Mouse (Mus musculus) limb, embryonic 13.5 days (tissue): Measurements from ENCODE around the gene Tshr. TPM values are rescaled to one million over a fixed set of nuclear protein-coding genes. Genes with fewer than 3 reads are reported as not detected.
A peak's percentile ranks its signal among the peaks of the same experiment; 100 is the strongest.
"Not testable (repeated sequence)": the region's sequence is repeated elsewhere in the genome, so short reads cannot be mapped to it uniquely, and the experiment has no call there.

ENCODE experiments used
- ATAC-seq: fragments of 200-750 bp; cut with Nextera tagmentation; 2 replicates; pipeline ENCODE4 v1.8.0; 2017; ENCODE audit warnings: low read depth, moderate number of reproducible peaks, moderate TSS enrichment; ENCODE audit not compliant: low FRiP score
- H3K27ac ChIP-seq: fragments of 300-500 bp; sonication (generic); 2 replicates; pipeline ENCODE4 v1.5.1; 2015; ENCODE audit warnings: inconsistent platforms, mild to moderate bottlenecking, moderate library complexity
- H3K27me3 ChIP-seq: fragments of 300-500 bp; sonication (generic); 2 replicates; pipeline ENCODE4 v1.6.1; 2015; ENCODE audit warnings: mild to moderate bottlenecking, inconsistent platforms
- H3K36me3 ChIP-seq: fragments of 300-500 bp; sonication (generic); 2 replicates; pipeline ENCODE4 v1.6.1; 2015; ENCODE audit warnings: inconsistent platforms, mild to moderate bottlenecking, moderate library complexity
- H3K4me1 ChIP-seq: fragments of 300-500 bp; sonication (generic); 2 replicates; pipeline ENCODE4 v1.6.1; 2015; ENCODE audit warnings: inconsistent platforms
- H3K4me2 ChIP-seq: fragments of 300-500 bp; sonication (generic); replicated peaks from 2 replicates; pipeline ENCODE4 v1.6.1; 2015; ENCODE audit warnings: inconsistent platforms, mild to moderate bottlenecking, moderate library complexity
- H3K4me3 ChIP-seq: fragments of 300-500 bp; sonication (generic); 2 replicates; pipeline ENCODE4 v1.5.1; 2015; ENCODE audit warnings: moderate library complexity, mild to moderate bottlenecking, inconsistent platforms
- H3K9ac ChIP-seq: fragments of 300-500 bp; sonication (generic); 2 replicates; pipeline ENCODE4 v1.6.1; 2015; ENCODE audit warnings: mild to moderate bottlenecking, inconsistent platforms
- H3K9me3 ChIP-seq: fragments of 300-500 bp; sonication (generic); 2 replicates; pipeline ENCODE4 v1.6.1; 2016; ENCODE audit warnings: inconsistent platforms
- WGBS: fragments of 180-500 bp; shearing (Covaris S2); methylation state at CpG from one replicate; pipeline ENCODE4 v1.1.7; 2015; 5-methylcytosine and 5-hydroxymethylcytosine counted together
- polyA plus RNA-seq: library from polyadenylated mRNA; unstranded; fragments of >200 nt; fragmentation: Nextera tagmentation; extraction: Ambion mirVana; gene quantifications from 2 replicates; pipeline ENCODE4 v1.2.1, GENCODE M21; 2015

Gene Tshr
- polyA plus RNA-seq, 1 experiment from 2014 or later = 0.67 TPM

GRCm38 (mm10) chr12:91513980-91514379 is 129.6 kb downstream of the Tshr start:
- WGBS = 83% methylated on average over 6 of the region's 6 CpGs
- Histone ChIP-seq H3K27me3 (no peaks in the 10 kb centered on the region), H3K9me3 (no peaks in the 10 kb centered on the region), H3K4me2 (no peak overlapping the region), H3K4me1 (0 out of 2 replicates have a peak, but pooled peaks cover 4% of the 10 kb centered on the region), H3K4me3 (no peak overlapping the region), H3K36me3 (no peaks in the 10 kb centered on the region), H3K27ac (no peak overlapping the region), H3K9ac (no peak overlapping the region)
- no peak for ATAC-seq

DNA sequence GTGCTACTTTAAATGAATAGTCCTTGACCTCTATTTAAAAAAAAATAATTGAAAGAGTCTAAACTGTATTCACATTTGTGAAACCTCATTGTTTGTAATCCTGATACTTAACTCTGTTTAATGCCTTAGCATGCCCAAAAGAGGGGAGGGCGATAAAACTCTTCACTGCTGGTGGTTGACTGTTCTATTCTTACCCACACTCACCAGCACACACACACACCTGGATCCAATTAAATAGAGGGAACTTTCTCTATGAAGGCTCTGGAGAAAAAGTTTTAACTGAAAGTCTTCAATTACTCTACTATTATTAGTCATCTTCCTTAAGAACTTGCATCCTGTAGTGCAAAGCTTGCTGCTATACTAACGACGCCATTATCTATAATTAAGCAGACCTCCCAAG is 133.4 kb downstream of the Tshr start:
- H3K9me3 ChIP-seq = peaks cover 4% of the 10 kb centered on the region; the same call in 1 of the 2 replicates
- H3K9ac ChIP-seq = no peak overlapping the region
- ATAC-seq = peak; percentile 69; the same call in 1 of the 2 replicates
- H3K4me3 ChIP-seq = no peak overlapping the region
- no peaks in the 10 kb centered on the region for H3K27me3 ChIP-seq
- H3K36me3 ChIP-seq = no peaks in the 10 kb centered on the region
- H3K27ac ChIP-seq = no peak overlapping the region
- WGBS = 21% methylated on average over 3 of the region's 3 CpGs
- 0 out of 2 replicates have a peak, but pooled peaks cover 4% of the 10 kb centered on the region for H3K4me1 ChIP-seq
- no peak overlapping the region for H3K4me2 ChIP-seq

DNA sequence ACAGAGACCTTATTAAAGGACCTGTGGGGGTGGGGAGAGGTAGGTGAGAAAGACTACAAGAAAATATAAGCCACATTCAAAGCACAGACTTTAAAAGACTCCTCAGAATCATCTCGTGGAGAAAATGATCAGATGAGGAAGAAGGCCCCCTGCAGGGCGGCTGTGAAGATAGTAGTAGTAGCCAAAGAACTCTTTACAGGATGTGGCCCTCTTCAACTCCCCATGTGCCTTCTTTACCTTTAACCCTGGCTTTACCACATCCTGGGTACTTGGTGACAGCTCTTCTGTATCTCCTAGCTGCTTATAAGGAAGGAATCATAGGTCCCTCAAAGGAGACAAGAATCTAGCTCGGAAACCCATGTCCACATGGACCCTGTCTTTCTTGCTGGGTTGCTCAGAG is 139.3 kb downstream of the Tshr start:
- Histone ChIP-seq H3K4me1 (no peaks in the 10 kb centered on the region), H3K4me2 (no peak overlapping the region), H3K27ac (no peak overlapping the region), H3K27me3 (no peaks in the 10 kb centered on the region), H3K36me3 (no peaks in the 10 kb centered on the region), H3K4me3 (no peak overlapping the region), H3K9me3 (peaks cover 4% of the 10 kb centered on the region; the same call in 1 of the 2 replicates), H3K9ac (no peak overlapping the region)
- 72% methylated on average over 3 of the region's 3 CpGs for WGBS
- no peak for ATAC-seq

- H3K4me1 ChIP-seq = no peaks in the 10 kb centered on the region
- H3K27ac ChIP-seq = no peak overlapping the region
- H3K4me3 ChIP-seq = no peak overlapping the region
- no peaks in the 10 kb centered on the region for H3K27me3 ChIP-seq
- H3K9me3 ChIP-seq = no peaks in the 10 kb centered on the region
- H3K9ac ChIP-seq = no peak overlapping the region
- WGBS = 69% methylated on average over 6 of the region's 6 CpGs
- no peak overlapping the region for H3K4me2 ChIP-seq
- ATAC-seq = no peak
- H3K36me3 ChIP-seq = no peaks in the 10 kb centered on the region
Measured at GRCm38 (mm10) chr12:91534514-91534913, 150.2 kb downstream of the Tshr start.

DNA sequence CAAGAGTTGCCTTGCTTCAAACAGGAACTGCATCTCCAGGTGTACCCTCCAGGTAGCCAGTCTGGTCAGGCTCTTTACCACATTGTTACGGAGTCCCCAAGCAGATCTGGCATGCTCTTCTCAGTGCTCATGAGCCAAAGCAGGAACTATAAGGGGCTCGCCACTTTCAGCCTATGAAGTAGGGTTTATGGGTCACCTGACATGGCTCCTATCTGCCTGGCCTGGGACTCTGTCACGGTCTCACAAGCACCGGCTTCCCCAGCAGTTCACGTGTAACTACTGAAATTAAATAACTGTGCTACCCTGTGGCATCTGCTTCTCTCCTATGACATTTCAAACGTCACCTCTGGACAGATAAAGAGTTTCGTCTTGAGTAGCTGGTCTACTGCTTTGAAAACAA is 155.8 kb downstream of the Tshr start:
- Histone ChIP-seq H3K4me1 (no peaks in the 10 kb centered on the region), H3K4me2 (no peak overlapping the region), H3K36me3 (no peaks in the 10 kb centered on the region), H3K27ac (no peak overlapping the region), H3K9me3 (no peaks in the 10 kb centered on the region), H3K4me3 (no peak overlapping the region), H3K27me3 (no peaks in the 10 kb centered on the region), H3K9ac (no peak overlapping the region)
- WGBS = 84% methylated on average over 7 of the region's 7 CpGs
- no peak for ATAC-seq

DNA sequence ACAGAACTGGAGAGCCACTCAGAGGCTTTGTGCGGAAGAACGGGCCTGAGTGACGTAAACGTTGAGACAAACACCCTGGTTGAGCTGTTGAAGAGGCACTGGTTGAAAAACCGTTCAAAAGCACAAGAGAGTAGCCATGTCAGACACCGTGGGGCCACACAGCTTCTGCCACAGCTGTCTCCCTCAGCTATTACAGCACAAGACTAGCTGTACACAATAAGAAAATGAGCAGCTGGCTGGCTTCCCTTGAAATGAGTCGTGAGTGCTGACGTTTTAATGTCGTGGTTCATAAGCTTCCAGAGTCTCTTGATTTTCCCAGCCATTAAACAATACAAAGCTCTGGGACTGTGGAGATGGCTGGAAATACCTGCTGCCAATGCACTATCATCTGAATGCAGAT is 165.1 kb downstream of the Tshr start:
- Histone ChIP-seq H3K4me2 (no peak overlapping the region), H3K9ac (no peak overlapping the region), H3K36me3 (peaks cover 11% of the 10 kb centered on the region), H3K4me1 (peaks cover 8% of the 10 kb centered on the region), H3K9me3 (no peaks in the 10 kb centered on the region), H3K27me3 (no peaks in the 10 kb centered on the region), H3K4me3 (no peak overlapping the region), H3K27ac (no peak overlapping the region)
- WGBS = 70% methylated on average over 9 of the region's 9 CpGs
- ATAC-seq = 0 out of 2 replicates have a peak, but pooled peaks have one; percentile 14

DNA sequence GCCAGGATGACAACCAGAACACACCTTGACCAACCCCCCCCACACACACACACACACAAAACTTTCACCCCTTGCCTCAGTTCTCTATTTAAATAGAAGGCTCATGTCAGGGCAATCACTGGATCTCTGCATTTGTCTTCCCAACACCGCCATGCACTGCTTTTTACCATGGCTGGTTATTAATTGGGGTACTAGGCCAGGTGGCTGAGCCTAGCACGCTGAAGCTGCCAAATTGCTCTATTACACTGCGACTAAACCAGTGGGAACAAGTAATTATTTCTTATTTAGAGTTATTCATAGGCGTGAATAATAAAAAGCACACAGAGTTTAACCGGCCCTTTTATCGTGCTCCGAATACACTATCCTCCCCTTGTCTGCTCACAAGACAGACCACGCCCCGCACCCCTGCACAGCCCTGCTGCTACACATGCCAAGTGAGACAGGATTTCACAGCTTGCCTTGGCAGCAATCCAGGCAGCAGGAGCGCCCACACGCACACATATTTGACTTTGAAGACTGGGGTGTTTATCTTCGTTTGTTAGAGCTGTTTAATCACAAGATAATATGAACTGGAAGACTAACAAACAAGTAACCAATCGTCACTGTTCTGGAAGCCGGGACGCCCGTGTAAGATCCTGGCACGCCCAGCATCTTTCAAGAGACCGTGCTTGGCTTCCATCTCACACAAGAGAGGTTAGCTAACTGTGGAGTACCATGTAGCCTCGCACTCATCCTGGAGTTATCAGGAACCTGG is 167.6 kb downstream of the Tshr start:
- Histone ChIP-seq H3K36me3 (peaks cover 18% of the 10 kb centered on the region), H3K4me2 (peak overlapping the region; percentile 35), H3K27me3 (no peaks in the 10 kb centered on the region), H3K27ac (no peak overlapping the region), H3K9me3 (no peaks in the 10 kb centered on the region), H3K4me3 (no peak overlapping the region), H3K4me1 (peaks cover 8% of the 10 kb centered on the region), H3K9ac (no peak overlapping the region)
- WGBS = 51% methylated on average over 19 of the region's 19 CpGs
- peak; percentile 87 for ATAC-seq

DNA sequence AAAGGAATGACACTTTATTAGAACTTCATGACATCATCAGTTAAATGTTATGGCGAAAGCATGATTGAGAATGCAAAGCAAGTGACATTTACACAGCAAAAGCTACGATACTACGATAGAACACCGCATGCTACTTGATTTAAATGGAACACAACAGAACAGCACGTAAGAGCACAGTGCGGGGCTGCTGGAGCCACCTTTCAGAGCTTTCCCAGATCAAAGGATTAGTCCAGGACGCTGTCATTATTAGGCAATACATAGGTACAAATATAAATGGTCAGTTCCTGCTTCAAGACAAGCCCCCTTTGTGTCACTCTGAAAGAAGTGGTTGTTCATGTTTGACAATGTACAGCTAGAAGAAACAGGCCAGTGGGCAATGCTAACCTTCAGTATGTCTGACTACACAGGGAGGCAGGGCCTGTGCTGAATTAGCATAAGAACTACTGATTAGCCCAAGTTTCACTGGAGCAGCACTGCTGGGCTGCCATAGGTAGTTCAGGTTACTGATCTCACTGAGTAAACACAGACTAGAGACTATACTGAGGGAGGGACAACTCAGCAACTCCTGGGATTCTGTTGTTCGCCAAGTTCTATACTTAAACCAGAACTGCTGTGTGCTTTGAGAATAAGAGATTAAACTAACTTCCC is 173.1 kb downstream of the Tshr start:
- not testable (repeated sequence) for H3K27ac ChIP-seq, H3K4me2 ChIP-seq, ATAC-seq, H3K9ac ChIP-seq, H3K4me1 ChIP-seq, H3K9me3 ChIP-seq, H3K4me3 ChIP-seq, H3K27me3 ChIP-seq
- H3K36me3 ChIP-seq = peaks cover 35% of the 10 kb centered on the region
- WGBS = 85% methylated on average over 8 of the region's 8 CpGs

DNA sequence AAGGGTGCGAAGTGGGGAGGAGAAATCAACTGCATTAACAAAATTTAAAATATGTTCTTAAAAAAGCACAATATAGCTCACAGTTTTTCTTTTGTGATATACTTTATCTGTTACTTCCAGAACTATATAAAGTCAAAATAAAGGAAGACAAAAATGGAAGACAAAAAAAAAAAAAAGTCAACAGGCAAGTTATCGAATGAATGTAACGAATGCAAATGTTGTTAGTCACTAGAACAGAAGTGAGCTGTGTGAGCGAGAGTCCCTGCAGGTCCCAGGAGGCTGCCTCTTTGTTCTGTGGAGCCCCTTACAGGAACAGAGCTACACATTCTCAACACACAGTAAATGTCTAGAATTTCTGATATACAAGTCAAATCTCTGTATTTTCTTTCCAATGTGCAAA is 173.8 kb downstream of the Tshr start:
- not testable (repeated sequence) for H3K9me3 ChIP-seq, H3K27ac ChIP-seq, H3K9ac ChIP-seq, H3K27me3 ChIP-seq, H3K4me1 ChIP-seq, H3K4me3 ChIP-seq, ATAC-seq, H3K4me2 ChIP-seq
- WGBS = 90% methylated on average over 4 of the region's 4 CpGs
- H3K36me3 ChIP-seq = peaks cover 39% of the 10 kb centered on the region

GRCm38 (mm10) chr12:91567145-91567544 is 182.8 kb downstream of the Tshr start:
- 90% methylated on average over 4 of the region's 4 CpGs for WGBS
- Histone ChIP-seq H3K4me1 (no peaks in the 10 kb centered on the region), H3K36me3 (peaks cover 83% of the 10 kb centered on the region)

GRCm38 (mm10) chr12:91569255-91569654 is 184.9 kb downstream of the Tshr start:
- H3K27ac ChIP-seq = no peak overlapping the region
- H3K4me1 ChIP-seq = no peaks in the 10 kb centered on the region
- H3K4me2 ChIP-seq = no peak overlapping the region
- H3K4me3 ChIP-seq = no peak overlapping the region
- ATAC-seq = no peak
- WGBS = 80% methylated on average over 3 of the region's 3 CpGs
- no peaks in the 10 kb centered on the region for H3K9me3 ChIP-seq
- H3K27me3 ChIP-seq = no peaks in the 10 kb centered on the region
- H3K36me3 ChIP-seq = peaks cover 83% of the 10 kb centered on the region
- H3K9ac ChIP-seq = no peak overlapping the region

More at GRCm38 (mm10) chr12:91567145-91567544, 182.8 kb downstream of the Tshr start:
- no peak for ATAC-seq
- no peaks in the 10 kb centered on the region for H3K9me3 ChIP-seq
- no peak overlapping the region for H3K9ac ChIP-seq
- no peak overlapping the region for H3K27ac ChIP-seq
- no peak overlapping the region for H3K4me3 ChIP-seq
- no peaks in the 10 kb centered on the region for H3K27me3 ChIP-seq
- no peak overlapping the region for H3K4me2 ChIP-seq

- 88% methylated on average over 2 of the region's 2 CpGs for WGBS
- H3K4me1 ChIP-seq = no peaks in the 10 kb centered on the region
- no peak for ATAC-seq
- no peak overlapping the region for H3K4me2 ChIP-seq
- H3K36me3 ChIP-seq = peaks cover 83% of the 10 kb centered on the region
- no peaks in the 10 kb centered on the region for H3K9me3 ChIP-seq
- no peak overlapping the region for H3K27ac ChIP-seq
- H3K4me3 ChIP-seq = no peak overlapping the region
- H3K9ac ChIP-seq = no peak overlapping the region
- H3K27me3 ChIP-seq = no peaks in the 10 kb centered on the region
Measured at GRCm38 (mm10) chr12:91571708-91572107, 187.3 kb downstream of the Tshr start.
